Comparison of ENCODE assay signal across 10 mouse cellular contexts in genomic region chr5:132437994-132438393, GRCm38 (mm10).
DNase-seq lines count a peak whose midpoint lies in the region; ATAC-seq and TF ChIP-seq lines count a peak whose summit lies in the region.
"Had no signal": no experiment of that assay in that cellular context is flagged by ENCODE, and none has a peak within 500 bp of the region (broad histone marks: within the 10 kb centered on the region; RNA-seq: fewer than 3 reads in every experiment).

No protein-coding gene starts in this region.

- 41% methylated on average over 8 of the region's 8 CpGs for WGBS in forebrain, postnatal 0 days
- WGBS in forebrain, embryonic 12.5 days: 79% methylated on average over 8 of the region's 8 CpGs

- no peaks in the 10 kb centered on the region for H3K36me3 ChIP-seq in forebrain, postnatal 0 days (ENCODE audit: insufficient read depth)
- H3K36me3 ChIP-seq in forebrain, embryonic 12.5 days (replicated peaks): no peaks in the 10 kb centered on the region

- no peaks in the 10 kb centered on the region for H3K27me3 ChIP-seq in forebrain, postnatal 0 days (ENCODE audit: insufficient read depth, low read length)
- no peaks in the 10 kb centered on the region; the same call in 1 of the 2 replicates for H3K27me3 ChIP-seq in forebrain, embryonic 12.5 days

- H3K9ac ChIP-seq in forebrain, postnatal 0 days: no peak overlapping the region
- no peak overlapping the region for H3K9ac ChIP-seq in forebrain, embryonic 12.5 days

- no peak for ATAC-seq in forebrain, postnatal 0 days
- ATAC-seq in forebrain, embryonic 12.5 days (ENCODE audit: low FRiP score): no peak

- no peak overlapping the region for H3K4me3 ChIP-seq in forebrain, postnatal 0 days (ENCODE audit: low read depth, low read length)
- H3K4me3 ChIP-seq in forebrain, embryonic 12.5 days (replicated peaks): no peak overlapping the region

- 0 out of 2 replicates have a peak, but pooled peaks have one; percentile 7 for TF ChIP-seq CTCF in forebrain, postnatal 0 days (IDR thresholded peaks at IDR 0.05; ENCODE audit: low read depth)

- intact Hi-C loops in heart, postnatal 14 days (cut with DNase I): loop anchor here (5.0 to 10.0 kb wide), 3 partner anchors 49 to 203 kb away; partner anchors contain the start of gene Auts2
- intact Hi-C loops in gastrocnemius, postnatal 36 days (cut with DNase I): no loop called here

- no peak overlapping the region for H3K4me2 ChIP-seq in forebrain, postnatal 0 days (ENCODE audit: low read depth)
- no peak overlapping the region for H3K4me2 ChIP-seq in forebrain, embryonic 12.5 days

- 0 out of 2 replicates have a peak, but pooled peaks cover 10% of the 10 kb centered on the region for H3K4me1 ChIP-seq in forebrain, postnatal 0 days (ENCODE audit: insufficient read depth)
- peaks cover 58% of the 10 kb centered on the region for H3K4me1 ChIP-seq in forebrain, embryonic 12.5 days

- no peak for DNase-seq in forebrain, postnatal 0 days
- DNase-seq in layer of hippocampus, adult 9-11 months: peak; percentile 29
- DNase-seq in layer of hippocampus, adult 9-10 months (ENCODE audit: low spot score): no peak
- peak; percentile 11 to 56 for DNase-seq in heart, postnatal 14 days
- DNase-seq in right cerebral cortex, postnatal 14 days: peak; percentile 25
- DNase-seq in gastrocnemius, postnatal 36 days: no peak
- no peak for DNase-seq in liver
- DNase-seq: kidney, postnatal 25 days; midbrain, embryonic 14.5 days had no signal

- no peak overlapping the region for H3K27ac ChIP-seq in forebrain, postnatal 0 days (ENCODE audit: low read depth, low read length)
- H3K27ac ChIP-seq in forebrain, embryonic 12.5 days: no peak overlapping the region

- H3K9me3 ChIP-seq in forebrain, postnatal 0 days (ENCODE audit: low read length): no peaks in the 10 kb centered on the region
- no peaks in the 10 kb centered on the region for H3K9me3 ChIP-seq in forebrain, embryonic 12.5 days

Comparison
In these comparisons a context has a peak if more than half of its experiments do, and no peak if none do; other contexts are left out.
1. DNase-seq: peak in layer of hippocampus, adult 9-11 months (single experiment), heart, postnatal 14 days (2 of 2) and right cerebral cortex, postnatal 14 days (single experiment); none in forebrain, postnatal 0 days (single experiment), layer of hippocampus, adult 9-10 months (single experiment), gastrocnemius, postnatal 36 days (0 of 2) and liver (single experiment).